Mouse (Mus musculus): Measurements from ENCODE around the gene Cdc6. TPM values are rescaled to one million over a fixed set of nuclear protein-coding genes. Genes with fewer than 3 reads are reported as not detected.
A peak's percentile ranks its signal among the peaks of the same experiment; 100 is the strongest.
"Not testable (repeated sequence)": the region's sequence is repeated elsewhere in the genome, so short reads cannot be mapped to it uniquely, and the experiment has no call there.

Gene Cdc6
- total and polyA plus RNA-seq, 2 experiments from 2014 or later, result 1.4 to 4.2 TPM

GRCm38 (mm10) chr11:98919009-98919408 lies 11.4 kb downstream of the Cdc6 start:
- H3K4me3 ChIP-seq (ENCODE audit: low read depth, low read length), result no peak overlapping the region
- no peaks in the 10 kb centered on the region; the same call in 1 of the 2 replicates for H3K4me1 ChIP-seq (ENCODE audit: control insufficient read depth, insufficient read depth)
- H3K36me3 ChIP-seq (replicated peaks; ENCODE audit: control insufficient read depth, insufficient read depth, low read length), result peaks cover 13% of the 10 kb centered on the region
- no peak overlapping the region for H3K9ac ChIP-seq (replicated peaks; ENCODE audit: low read depth, low read length)
- no peak overlapping the region for H3K27ac ChIP-seq (ENCODE audit: low read depth)
- DNase-seq (ENCODE audit: low spot score) (no peak), ATAC-seq (ENCODE audit: insufficient read depth, low read depth) (no peak)
- H3K4me2 ChIP-seq (ENCODE audit: low read depth, low read length), result no peak overlapping the region
- WGBS, result 92% methylated on average over 11 of the region's 11 CpGs
- no peaks in the 10 kb centered on the region for H3K27me3 ChIP-seq (ENCODE audit: control insufficient read depth, insufficient read depth, low read length)
- H3K9me3 ChIP-seq (replicated peaks; ENCODE audit: control insufficient read depth, low read length), result no peaks in the 10 kb centered on the region
- no peak for TF ChIP-seq CTCF (IDR thresholded peaks at IDR 0.05; ENCODE audit: low read depth)

DNA sequence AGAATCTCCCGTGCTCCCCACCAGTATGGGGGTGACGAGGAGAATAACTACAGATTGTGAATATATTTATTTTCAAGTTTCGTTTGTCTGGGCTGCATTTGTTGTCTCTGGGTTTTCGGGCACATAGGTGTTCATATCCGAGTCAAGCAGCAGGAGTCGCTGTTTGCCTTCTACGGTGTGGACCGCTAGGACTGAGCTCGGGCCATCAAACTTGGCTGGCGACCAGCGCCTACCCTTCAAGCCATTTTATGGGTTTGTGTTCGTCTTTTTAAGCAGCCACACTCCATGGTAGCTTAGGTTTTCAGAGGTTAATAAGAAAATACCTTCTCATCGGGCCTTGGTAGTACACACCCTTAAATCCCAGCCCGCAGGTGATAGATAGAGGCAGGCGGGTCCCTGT lies 14.2 kb downstream of the Cdc6 start:
- DNase-seq (ENCODE audit: low spot score), result peak; percentile 36
- not testable (repeated sequence) for H3K4me2 ChIP-seq (ENCODE audit: low read depth, low read length); H3K4me3 ChIP-seq (ENCODE audit: low read depth, low read length); H3K27ac ChIP-seq (ENCODE audit: low read depth); H3K9me3 ChIP-seq (replicated peaks; ENCODE audit: control insufficient read depth, low read length); H3K27me3 ChIP-seq (ENCODE audit: control insufficient read depth, insufficient read depth, low read length); H3K9ac ChIP-seq (replicated peaks; ENCODE audit: low read depth, low read length)
- peak; percentile 37; the same call in 1 of the 2 replicates for ATAC-seq (ENCODE audit: insufficient read depth, low read depth)
- TF ChIP-seq CTCF (IDR thresholded peaks at IDR 0.05; ENCODE audit: low read depth), result peak; percentile 61
- 39% methylated on average over 15 of the region's 15 CpGs for whole genome bisulfite sequencing
- Histone ChIP-seq H3K36me3 (replicated peaks; ENCODE audit: control insufficient read depth, insufficient read depth, low read length) (peaks cover 13% of the 10 kb centered on the region; the same call in 1 of the 2 replicates), H3K4me1 (ENCODE audit: control insufficient read depth, insufficient read depth) (peaks cover 24% of the 10 kb centered on the region)

GRCm38 (mm10) chr11:98922307-98922706 lies 14.7 kb downstream of the Cdc6 start:
- not testable (repeated sequence) for H3K4me2 ChIP-seq (ENCODE audit: low read depth, low read length); H3K9ac ChIP-seq (replicated peaks; ENCODE audit: low read depth, low read length); H3K27me3 ChIP-seq (ENCODE audit: control insufficient read depth, insufficient read depth, low read length); H3K9me3 ChIP-seq (replicated peaks; ENCODE audit: control insufficient read depth, low read length); H3K4me3 ChIP-seq (ENCODE audit: low read depth, low read length)
- H3K36me3 ChIP-seq (replicated peaks; ENCODE audit: control insufficient read depth, insufficient read depth, low read length), result peaks cover 13% of the 10 kb centered on the region; the same call in 1 of the 2 replicates
- H3K27ac ChIP-seq (ENCODE audit: low read depth), result peak overlapping the region; percentile 37; the same call in 1 of the 2 replicates
- ATAC-seq (ENCODE audit: insufficient read depth, low read depth) (peak; percentile 54; the same call in 1 of the 2 replicates), DNase-seq (ENCODE audit: low spot score) (peak; percentile 51)
- 47% methylated on average over 10 of the region's 10 CpGs for WGBS
- peak; percentile 88 for TF ChIP-seq CTCF (IDR thresholded peaks at IDR 0.05; ENCODE audit: low read depth)
- peaks cover 25% of the 10 kb centered on the region for H3K4me1 ChIP-seq (ENCODE audit: control insufficient read depth, insufficient read depth)

- not testable (repeated sequence) for DNase-seq (ENCODE audit: low spot score); H3K9me3 ChIP-seq (replicated peaks; ENCODE audit: control insufficient read depth, low read length); H3K4me3 ChIP-seq (ENCODE audit: low read depth, low read length); H3K4me2 ChIP-seq (ENCODE audit: low read depth, low read length); ATAC-seq (ENCODE audit: insufficient read depth, low read depth); H3K27me3 ChIP-seq (ENCODE audit: control insufficient read depth, insufficient read depth, low read length); H3K9ac ChIP-seq (replicated peaks; ENCODE audit: low read depth, low read length)
- Histone ChIP-seq H3K36me3 (replicated peaks; ENCODE audit: control insufficient read depth, insufficient read depth, low read length) (peaks cover 13% of the 10 kb centered on the region; the same call in 1 of the 2 replicates), H3K4me1 (ENCODE audit: control insufficient read depth, insufficient read depth) (peaks cover 33% of the 10 kb centered on the region), H3K27ac (ENCODE audit: low read depth) (peak overlapping the region; percentile 37)
- 58% methylated on average over 16 of the region's 16 CpGs for WGBS
Observed at GRCm38 (mm10) chr11:98922851-98923711, 15.5 kb downstream of the Cdc6 start.

GRCm38 (mm10) chr11:98924633-98925175 lies 17.1 kb downstream of the Cdc6 start:
- ATAC-seq (ENCODE audit: insufficient read depth, low read depth), result no peak
- no peak overlapping the region for H3K4me2 ChIP-seq (ENCODE audit: low read depth, low read length)
- TF ChIP-seq EP300 (IDR thresholded peaks at IDR 0.05; ENCODE audit: low read depth) (no peak), CTCF (IDR thresholded peaks at IDR 0.05; ENCODE audit: low read depth) (no peak)

More at GRCm38 (mm10) chr11:98924633-98925175, 17.1 kb downstream of the Cdc6 start:
- DNase-seq (ENCODE audit: low spot score), result no peak
- H3K9ac ChIP-seq (replicated peaks; ENCODE audit: low read depth, low read length), result no peak overlapping the region
- no peaks in the 10 kb centered on the region for H3K27me3 ChIP-seq (ENCODE audit: control insufficient read depth, insufficient read depth, low read length)
- peaks cover 9% of the 10 kb centered on the region; the same call in 1 of the 2 replicates for H3K36me3 ChIP-seq (replicated peaks; ENCODE audit: control insufficient read depth, insufficient read depth, low read length)
- peaks cover 49% of the 10 kb centered on the region for H3K4me1 ChIP-seq (ENCODE audit: control insufficient read depth, insufficient read depth)
- H3K9me3 ChIP-seq (replicated peaks; ENCODE audit: control insufficient read depth, low read length), result no peaks in the 10 kb centered on the region
- H3K4me3 ChIP-seq (ENCODE audit: low read depth, low read length), result no peak overlapping the region
- no peak overlapping the region for H3K27ac ChIP-seq (ENCODE audit: low read depth)
- 70% methylated on average over 5 of the region's 5 CpGs for WGBS
